Mouse (Mus musculus) granulocyte monocyte progenitor cell, adult 5-6 weeks (primary cell): ENCODE data around the gene Mvb12a. TPM values are rescaled to one million over a fixed set of nuclear protein-coding genes. Genes with fewer than 3 reads are reported as not detected.
"Not testable (repeated sequence)": the region's sequence is repeated elsewhere in the genome, so short reads cannot be mapped to it uniquely, and the experiment has no call there.

Source experiments
- ATAC-seq: replicated peaks from 2 replicates; pipeline ENCODE4 v1.8.0; 2016; ENCODE audit warnings: mild to moderate bottlenecking, moderate TSS enrichment, inconsistent platforms; ENCODE audit not compliant: poor library complexity, severe bottlenecking
- total RNA-seq, 2 experiments: library from RNA; stranded (forward) in 1 of 2; stranded (reverse) in 1 of 2; fragments of 200-712, 200-1000 nt in 1 of 2; fragments of >200 nt in 1 of 2; fragmentation: Nextera tagmentation in 1 of 2; gene quantifications; 2 replicates each; pipeline ENCODE4 v1.2.3; 2014 to 2017

Mvb12a gene
- total RNA-seq, 2 experiments from 2014 or later, result 50.2 to 56.6 TPM

DNA sequence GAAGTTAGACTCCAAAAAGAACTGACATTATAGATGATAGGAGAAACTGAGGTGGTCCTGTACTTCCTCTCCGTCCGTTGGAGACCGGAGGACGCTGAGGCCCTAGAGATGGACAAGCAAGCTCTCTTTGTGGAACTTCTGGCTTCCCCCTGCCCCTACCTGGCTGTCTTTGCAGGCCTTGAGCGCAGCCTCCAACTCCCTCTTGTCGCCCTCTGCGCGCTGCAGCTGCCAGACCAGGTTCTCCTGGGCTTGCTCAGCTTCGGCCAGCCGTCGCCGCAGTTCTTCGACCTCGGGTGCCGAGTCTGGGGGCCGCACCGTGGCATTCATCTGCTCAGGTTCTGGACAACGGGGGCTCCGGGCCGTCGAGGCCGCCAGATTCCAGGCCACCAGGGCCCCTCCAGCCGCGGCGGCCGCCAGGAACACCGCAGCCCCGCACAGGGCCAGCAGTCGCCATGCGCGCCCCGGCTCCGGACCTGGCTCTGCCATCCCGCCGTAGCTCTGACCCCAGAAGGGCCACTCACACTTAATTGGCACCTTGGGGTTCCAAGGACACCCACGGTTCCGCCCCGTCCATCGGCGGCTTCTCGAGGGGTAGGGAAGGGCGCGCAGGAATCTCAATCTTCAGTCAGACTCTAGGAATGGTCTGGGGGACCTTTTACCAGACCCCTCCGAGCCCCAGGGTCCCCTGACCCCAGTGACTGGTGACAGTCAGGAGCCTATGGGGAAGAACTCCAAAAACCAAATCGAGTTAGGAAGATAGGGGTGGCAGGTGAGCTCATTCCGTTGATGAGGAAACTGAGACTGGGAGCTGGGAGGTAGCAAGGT lies 17.3 kb upstream of the Mvb12a start, which contains the start of gene Ccdc194:
TSS of gene Ccdc194 (minus strand) at position 486 of the 825 bp plus-strand sequence.
- ATAC-seq, result no peak

DNA sequence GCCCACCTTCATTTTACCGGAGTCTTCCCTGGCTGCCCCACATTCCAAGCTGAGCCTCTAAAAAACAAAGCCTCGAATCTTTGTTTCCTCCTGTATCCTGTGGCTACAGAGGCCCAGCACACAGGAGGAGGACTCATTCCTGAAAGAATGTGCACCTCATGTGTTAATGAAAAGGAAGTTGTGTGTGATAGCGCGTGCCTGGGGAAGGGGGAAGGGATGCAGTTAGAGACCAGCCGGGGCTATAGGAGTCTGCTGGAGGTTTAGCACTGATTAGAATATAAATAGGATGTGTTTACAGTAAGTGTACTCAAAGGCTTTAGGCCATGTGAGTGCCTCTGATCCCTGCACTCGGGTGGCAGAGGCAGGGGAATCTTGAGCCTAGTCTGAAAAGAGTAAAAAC lies 16.4 kb upstream of the Mvb12a start:
- ATAC-seq, result no peak

DNA sequence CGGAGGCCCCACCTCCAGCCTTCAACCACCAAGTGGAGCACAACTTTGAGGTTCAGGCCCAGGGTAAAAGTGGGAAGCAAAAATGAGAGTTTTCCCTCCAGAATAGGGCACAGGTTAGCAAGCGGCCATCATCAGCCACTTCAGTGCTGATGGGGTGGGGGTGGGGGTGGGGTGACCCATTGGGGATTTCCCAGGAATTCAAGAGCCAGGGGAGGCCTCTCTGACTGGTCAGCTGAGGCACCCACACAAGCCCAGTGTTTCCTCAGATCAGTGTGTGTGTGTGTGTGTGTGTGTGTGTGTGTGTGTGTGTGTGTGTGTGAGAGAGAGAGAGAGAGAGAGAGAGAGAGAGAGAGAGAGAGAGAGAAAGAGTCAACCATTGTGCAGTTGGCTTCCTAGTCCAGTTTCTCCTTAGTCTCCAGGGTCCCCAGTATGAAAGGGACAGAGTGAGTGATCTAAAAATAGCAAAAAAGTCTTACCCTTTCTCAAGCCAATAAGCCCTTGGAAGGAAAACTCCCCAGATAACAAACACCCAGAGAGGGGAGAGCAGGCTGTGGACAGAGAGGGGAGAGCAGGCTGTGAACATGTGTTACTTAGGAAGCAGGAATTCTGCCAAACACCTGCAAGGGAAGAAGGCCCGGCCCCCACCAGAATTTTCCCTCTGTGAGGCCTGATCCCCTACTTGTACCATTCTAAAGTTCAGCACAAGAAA lies 15.4 kb upstream of the Mvb12a start:
- ATAC-seq, result no peak

DNA sequence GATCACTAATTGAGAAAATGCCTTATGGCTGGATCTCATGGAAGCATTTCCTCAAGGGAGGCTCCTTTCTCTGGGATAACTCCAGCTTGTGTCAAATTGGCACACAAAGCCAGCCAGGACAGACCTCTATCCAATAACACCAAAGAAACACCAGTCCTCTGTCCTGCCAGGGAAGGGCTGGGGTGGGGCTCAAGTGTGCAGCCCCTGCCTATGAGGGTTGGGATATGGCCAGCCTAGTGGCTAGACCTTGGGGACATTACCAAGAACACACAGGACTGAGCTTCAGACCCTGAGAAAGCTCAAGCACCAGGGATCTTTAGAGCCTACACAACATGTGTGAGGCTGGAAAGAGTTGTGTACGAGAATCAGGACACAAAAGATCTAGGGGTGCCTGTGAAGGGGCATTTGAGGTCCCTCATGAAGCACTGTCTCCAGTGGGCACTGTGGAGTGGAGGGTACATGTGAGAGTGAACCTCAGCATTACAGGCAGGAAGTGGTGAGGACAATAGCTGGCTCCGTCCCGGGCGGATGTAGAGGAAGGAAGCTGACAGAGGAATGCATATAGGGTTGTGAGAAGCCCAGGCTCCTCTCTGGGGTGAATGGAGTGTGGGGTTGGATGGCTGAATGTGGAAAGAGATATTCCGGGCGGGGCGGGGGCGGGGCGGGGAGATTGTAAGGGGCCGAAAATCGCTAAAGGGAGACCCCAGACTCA lies 14.2 kb upstream of the Mvb12a start:
- peak; percentile 93 for ATAC-seq

DNA sequence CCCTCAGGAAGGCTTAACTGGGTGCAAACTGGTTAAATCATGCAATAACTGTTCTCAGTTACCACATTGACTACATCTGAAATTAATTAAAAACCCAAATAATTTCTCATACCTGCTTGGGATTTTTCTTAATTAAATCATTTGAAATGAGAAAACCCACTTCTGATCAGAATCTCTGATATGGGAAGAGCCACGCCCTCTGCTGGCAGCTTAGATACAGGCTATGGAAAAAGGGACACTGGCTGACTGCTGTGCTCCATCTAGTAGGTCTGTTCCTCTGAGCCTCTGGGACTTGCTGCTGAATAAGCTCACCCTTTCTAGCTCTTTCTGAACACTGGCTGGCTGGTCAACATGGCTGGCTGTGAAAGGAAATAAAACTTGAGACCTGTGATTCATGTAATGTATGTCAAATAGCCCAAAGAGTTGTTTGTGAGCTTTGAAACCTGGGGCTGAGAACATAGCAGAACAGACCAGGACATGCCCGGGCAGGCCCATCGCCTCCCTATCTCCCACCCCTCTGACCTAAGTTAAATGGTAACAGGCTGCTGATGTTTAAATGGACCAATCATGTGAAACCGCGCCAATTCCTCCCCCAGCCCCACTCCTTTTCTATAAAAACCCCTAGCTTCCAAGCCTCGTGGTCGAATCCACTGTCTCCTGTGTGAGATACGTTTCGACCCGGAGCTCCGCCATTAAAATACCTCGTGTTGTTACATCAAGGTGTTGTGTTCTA lies 11.8 kb upstream of the Mvb12a start:
- ATAC-seq, result not testable (repeated sequence)

DNA sequence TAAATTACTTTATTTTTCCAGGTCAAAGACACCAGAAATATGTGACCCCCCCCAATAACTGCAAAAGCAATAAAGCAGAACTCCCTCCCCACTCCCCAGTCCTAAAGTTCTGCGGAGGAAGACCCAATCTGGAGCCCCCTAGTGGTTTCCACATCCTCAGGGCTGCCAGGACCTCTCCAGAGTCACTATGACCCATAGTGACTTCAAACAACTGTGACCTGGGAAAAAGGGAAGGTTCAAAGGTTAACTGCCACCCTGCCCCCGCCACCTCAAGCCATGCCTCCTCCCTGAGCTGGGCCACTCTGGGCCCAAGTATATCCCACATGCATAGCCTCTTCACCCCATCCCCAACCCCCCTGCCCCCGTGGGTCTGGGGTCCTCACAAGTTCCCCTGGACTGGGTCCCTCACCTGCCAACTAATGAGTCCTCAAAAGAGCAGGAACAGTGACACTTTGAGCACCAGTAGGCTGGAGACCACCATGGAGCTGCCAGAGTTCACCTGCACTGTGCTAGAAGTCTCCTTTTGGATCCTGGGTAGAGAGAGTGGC lies 8.4 kb upstream of the Mvb12a start:
- no peak for ATAC-seq

DNA sequence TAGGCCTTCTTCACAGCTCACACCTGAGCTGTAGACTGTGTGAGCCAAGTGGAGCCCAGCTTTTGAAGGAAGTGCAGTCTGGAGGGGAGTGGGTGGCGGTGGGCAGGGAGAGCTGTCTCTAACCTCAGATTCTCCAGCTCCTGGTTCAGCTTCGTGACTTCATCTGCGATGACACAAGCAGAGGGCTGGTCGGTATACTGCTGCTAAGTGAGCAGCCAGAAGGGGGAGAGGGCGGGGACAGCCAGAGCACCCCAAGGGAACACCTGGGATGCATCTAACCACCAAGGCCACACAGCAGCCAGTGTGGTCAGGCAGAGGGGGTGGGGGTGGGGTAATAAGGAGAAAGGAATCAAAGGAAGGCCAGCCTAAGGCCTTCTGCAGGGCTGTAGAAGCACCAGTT lies 7.1 kb upstream of the Mvb12a start:
- ATAC-seq, result peak; percentile 46

DNA sequence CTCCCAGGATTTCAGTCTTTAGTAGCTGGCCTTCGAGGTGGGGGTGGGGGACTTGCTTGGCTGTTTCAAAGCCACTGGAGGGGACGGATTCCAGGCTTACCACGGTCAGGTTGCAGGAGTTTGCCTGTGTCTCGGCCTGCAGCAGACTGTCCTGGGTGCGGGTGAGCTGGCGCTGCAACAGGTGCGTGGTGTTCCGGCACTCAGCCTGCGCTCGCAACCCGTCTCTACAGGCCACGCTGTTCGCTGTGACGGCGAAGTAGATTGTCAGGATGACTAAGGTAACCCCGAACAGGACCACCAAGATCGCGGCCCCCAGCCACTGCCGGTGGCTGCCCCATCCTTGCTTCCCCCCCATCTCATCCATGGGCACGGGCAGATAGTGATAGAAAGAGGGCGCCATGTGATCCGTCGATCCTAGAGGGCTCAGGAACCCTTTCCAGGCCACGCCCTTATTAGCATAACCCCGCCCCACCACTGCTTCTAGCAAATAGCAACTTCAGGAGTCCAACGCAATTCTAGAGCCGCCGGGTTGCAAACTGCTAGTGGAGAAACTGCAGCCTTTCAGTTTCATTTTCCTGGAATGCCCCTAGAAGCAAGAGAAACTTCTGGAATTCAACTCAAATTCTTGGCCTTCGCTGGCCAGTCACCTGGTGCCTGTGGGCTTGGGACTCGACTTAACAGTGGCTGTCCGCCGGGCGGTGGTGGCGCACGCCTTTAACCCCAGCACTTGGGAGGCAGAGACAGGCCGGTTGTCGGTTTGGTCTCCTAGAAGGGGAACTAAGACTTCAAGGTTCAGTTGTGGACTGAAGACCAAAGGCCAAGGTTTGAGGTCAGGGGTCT lies 5.5 kb upstream of the Mvb12a start, which contains the start of gene Bst2:
TSS of gene Bst2 (minus strand) at position 429 of the 840 bp plus-strand sequence.
- ATAC-seq, result peak; percentile 90

DNA sequence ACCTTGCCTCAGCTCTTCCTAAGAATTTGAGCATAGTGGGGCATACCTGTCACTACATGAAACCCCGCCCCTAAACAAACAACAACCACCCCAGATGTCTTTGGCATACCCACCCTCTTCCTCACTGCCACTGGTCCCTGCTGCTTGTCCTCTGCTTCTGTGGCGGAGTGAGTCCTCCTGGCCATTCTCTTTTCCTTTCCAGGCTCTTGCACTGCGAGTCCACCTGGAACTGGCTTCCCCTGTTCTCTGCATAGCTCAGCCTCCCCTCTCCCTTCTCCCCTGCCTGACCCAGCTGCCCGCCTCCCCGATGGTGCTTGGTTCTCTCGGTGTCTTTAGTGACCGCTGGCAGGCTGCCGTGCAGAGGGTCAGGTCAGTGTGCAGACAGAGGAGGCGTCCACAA lies 1.0 kb downstream of the Mvb12a start:
- ATAC-seq, result no peak

DNA sequence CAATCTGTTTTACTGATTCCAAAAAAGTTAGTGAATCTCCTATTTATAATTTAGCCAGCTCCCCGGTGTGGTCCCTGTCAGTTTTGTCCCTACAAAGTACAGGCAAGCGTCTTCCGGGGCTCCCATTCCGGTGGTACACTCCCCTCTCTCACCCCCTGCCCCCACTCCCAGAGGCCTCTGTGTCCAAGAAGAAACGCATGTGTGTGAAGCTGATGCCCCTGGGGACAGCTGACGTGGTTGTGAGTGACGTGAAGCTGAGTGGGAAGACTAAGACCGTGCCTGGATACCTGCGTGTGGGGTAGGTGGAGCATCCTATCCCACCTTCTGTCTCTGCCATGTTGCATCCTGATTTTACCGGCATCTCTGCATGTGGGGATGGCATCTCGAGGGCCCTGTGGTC lies 2.3 kb downstream of the Mvb12a start:
- ATAC-seq, result no peak

DNA sequence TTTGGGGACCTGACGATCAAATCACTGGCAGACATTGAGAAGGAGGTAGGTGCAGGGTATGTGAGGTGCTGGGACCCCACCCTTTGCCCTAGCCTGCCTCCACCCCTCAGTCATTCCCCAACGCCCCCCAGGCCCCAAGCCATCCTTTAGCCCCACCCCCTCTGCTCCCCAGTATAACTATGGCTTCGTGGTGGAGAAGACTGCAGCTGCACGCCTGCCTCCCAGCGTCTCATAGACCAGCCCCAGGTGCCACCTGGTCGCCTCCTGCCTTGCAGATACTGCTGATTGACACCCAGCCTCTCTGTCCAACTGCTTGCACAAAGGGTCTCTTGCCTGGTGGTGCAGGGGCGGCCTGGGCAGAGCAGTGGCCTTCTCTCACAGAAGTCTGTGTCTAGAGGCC lies 4.9 kb downstream of the Mvb12a start:
- ATAC-seq, result no peak

DNA sequence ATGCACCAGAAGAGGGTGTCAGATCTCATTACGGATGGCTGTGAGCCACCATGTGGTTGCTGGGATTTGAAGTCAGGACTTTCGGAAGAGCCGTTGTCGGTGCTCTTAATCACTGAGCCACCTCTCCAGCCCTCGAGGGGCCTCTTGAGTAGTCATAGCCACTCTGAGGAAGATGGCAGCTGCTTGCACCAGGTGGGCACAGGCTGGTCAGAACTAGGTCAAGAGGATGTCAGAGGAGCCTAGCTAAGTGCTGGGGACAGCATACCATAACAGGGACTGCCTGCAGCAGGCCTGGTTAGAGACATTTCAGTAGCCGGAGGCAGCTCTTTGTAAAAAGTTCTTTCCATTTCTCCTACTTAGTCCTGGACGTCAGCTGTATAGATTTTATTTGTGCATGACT lies 8.0 kb downstream of the Mvb12a start:
- no peak for ATAC-seq

DNA sequence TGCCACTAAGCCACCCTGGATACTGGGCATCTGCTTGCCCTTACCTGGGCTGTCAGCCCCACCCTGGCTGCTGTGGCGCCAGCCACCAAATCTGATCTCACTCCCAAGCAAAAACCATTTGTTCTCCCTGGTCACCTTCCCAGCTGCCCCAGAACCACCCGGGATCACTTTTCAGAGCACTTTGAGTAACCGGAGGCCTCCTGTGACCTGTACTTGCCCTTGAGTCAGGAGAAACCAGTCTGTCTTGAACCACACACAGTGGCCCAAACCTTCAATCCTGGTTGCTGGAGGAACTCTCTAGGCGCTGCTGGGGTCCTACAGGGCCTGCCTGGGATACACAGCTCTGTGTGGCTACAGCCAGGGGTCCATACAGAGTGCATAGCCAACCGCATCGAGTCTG lies 10.0 kb downstream of the Mvb12a start:
- no peak for ATAC-seq

DNA sequence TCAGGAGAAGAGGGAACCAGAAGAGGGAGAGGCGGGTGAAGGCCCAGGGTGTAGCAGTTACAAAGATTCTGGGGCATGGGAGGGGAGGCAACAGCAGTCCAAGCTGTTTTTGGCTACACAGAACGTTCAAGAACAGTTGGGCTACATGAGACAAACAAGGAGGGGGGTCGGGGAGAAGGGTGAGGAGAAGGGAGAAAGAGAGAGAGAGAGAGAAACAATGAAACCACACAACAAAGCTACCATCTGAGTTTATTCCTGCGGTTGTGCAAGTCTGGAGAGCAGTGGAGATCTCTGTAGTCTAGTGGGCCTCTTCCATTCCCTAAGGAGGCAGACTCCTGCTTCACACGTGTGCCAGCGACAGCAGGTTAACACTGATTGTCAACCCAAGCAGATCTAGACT lies 11.3 kb downstream of the Mvb12a start:
- ATAC-seq, result no peak

DNA sequence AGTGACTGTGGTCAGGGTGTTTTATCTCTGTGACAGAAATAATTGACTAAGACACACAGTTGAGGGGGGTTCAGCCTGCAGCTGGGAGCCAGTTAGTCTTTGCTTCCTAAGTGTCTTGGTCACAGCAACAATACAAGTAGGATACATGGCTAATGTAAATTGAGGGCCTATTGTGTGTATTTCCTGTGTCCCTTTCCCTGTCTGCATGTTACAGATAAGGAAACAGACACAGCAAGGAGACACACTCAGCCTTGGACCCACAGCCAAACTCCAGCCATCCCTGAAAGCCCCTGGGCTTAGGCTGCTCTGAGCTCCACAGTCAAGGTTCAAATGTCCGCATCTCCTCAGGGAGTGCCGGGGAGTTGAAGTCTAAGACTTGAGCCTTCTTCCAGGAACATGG lies 11.9 kb downstream of the Mvb12a start:
- ATAC-seq, result no peak

DNA sequence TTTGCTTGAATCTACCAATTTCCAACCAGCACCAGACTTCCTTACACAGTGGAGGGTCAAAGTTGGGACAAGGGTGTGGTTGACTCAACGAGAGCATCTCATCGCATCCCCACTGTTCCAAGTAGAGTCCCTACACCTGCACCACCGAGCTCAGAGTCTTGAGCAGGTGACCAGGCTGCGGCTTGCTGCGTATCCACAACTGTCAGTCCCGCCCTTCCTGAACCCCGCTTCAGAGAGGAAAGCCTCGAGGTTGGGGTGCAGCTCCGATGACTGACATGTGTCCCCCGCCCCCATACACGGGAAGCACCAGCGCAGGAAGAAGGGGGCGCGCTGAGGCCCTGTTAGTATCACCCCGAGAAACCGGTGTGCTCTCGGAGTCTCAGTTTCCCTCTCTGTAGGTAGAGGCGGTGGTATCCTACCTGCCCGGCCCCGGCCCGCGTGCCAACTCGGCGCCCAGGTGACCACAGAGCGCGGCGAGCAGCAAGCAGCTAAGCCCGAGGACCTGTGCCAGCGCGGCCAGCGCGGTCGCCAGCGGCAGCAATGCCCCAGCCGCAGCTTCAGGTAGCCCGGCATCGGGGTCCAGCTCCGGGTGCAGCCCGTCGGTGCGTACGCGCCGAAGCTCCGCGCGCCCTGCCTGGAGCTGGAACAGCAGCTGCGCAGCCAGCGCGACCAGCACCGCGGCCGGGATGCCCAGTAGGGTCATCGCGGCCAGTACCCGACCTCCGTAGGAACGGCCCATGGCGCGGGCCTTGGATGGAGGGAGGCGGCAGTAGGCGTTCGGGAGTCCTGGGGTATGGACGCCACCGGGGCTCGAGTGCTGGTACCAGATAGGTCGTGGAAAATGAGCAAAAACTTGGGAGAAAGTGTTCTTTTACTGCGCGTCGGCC lies 15.6 kb downstream of the Mvb12a start, which contains the start of gene Tmem221:
TSS of gene Tmem221 (minus strand) at position 801 of the 887 bp plus-strand sequence.
- ATAC-seq, result peak; percentile 22

DNA sequence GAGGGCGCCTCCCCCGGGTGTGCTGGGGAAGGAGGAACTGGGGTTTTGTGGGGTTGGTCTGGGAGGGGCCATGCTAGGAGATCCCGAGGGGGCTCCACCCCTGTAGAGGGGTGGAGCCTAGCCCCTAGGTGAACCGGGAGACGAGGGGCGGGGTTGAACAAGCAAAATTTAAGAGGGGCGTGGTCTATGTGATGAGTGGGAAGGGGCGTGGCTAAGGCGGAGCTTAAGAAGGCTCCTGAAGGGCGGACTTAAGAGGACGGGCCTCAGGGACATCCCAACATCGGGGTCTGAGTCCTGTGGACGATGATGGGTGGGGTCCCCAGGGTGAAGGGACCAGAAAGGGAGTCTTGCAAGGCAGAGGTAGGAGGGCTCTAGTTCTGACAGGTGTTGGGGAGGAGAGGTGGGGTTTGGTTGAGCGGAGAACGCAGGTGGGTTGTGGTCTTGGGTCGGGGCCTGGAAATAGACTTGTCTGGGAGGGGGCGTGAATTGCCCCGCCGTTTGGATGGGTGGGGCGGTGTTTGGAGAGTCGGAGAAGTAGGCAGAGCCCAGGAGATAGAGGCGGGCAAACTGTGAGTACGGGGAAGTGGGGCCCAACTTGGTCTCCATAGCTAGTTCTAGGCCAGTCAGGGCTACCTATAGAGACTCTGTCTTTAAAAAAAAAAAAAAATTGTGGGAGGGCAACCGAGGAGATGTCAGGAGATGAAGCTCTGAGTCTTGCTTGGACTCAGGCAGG lies 16.4 kb downstream of the Mvb12a start:
- peak; percentile 78 for ATAC-seq
